Mouse (Mus musculus) kidney, embryonic 14.5 days (tissue): Measurements from ENCODE around the gene Tmem238l. TPM values are rescaled to one million over a fixed set of nuclear protein-coding genes. Genes with fewer than 3 reads are reported as not detected.

Source experiments
- ATAC-seq: fragments of 200-750 bp; cut with Nextera tagmentation; 2 replicates; pipeline ENCODE4 v1.8.0; 2017; ENCODE audit warnings: moderate number of reproducible peaks, mild to moderate bottlenecking, moderate TSS enrichment, moderate library complexity; ENCODE audit not compliant: low FRiP score, low TSS enrichment
- H3K27ac ChIP-seq: fragments of 300-500 bp; sonication (generic); 2 replicates; pipeline ENCODE4 v1.5.1; 2014; ENCODE audit warnings: low read depth, mild to moderate bottlenecking, low read length, moderate library complexity, mixed read lengths
- H3K27me3 ChIP-seq: fragments of 300-500 bp; sonication (generic); 2 replicates; pipeline ENCODE4 v1.6.1; 2014; ENCODE audit warnings: mild to moderate bottlenecking, low read length; ENCODE audit not compliant: control insufficient read depth, insufficient read depth
- H3K36me3 ChIP-seq: fragments of 300-500 bp; sonication (generic); 2 replicates; pipeline ENCODE4 v1.6.1; 2014; ENCODE audit warnings: low read length, mixed read lengths; ENCODE audit not compliant: control insufficient read depth, insufficient read depth
- H3K4me1 ChIP-seq: fragments of 300-500 bp; sonication (generic); 2 replicates; pipeline ENCODE4 v1.6.1; 2014; ENCODE audit warnings: low read length, mixed read lengths; ENCODE audit not compliant: control insufficient read depth, insufficient read depth
- H3K4me2 ChIP-seq: fragments of 300-500 bp; sonication (generic); replicated peaks from 2 replicates; pipeline ENCODE4 v1.6.1; 2014; ENCODE audit warnings: low read depth, mild to moderate bottlenecking, low read length
- H3K4me3 ChIP-seq: fragments of 300-500 bp; sonication (generic); 2 replicates; pipeline ENCODE4 v1.5.1; 2014; ENCODE audit warnings: mild to moderate bottlenecking, low read length
- H3K9ac ChIP-seq: fragments of 300-500 bp; sonication (generic); 2 replicates; pipeline ENCODE4 v1.6.1; 2014; ENCODE audit warnings: low read depth, mild to moderate bottlenecking, low read length, moderate library complexity
- H3K9me3 ChIP-seq: fragments of 300-500 bp; sonication (generic); 2 replicates; pipeline ENCODE4 v1.6.1; 2016; ENCODE audit warnings: low read length; ENCODE audit not compliant: control insufficient read depth
- WGBS: fragments of 180-500 bp; shearing (Covaris S2); extraction: QIAGEN DNeasy Blood & Tissue Kit; methylation state at CpG from one replicate; pipeline ENCODE4 v1.1.7; 2014; 5-methylcytosine and 5-hydroxymethylcytosine counted together
- polyA plus RNA-seq: library from polyadenylated mRNA; unstranded; fragments of >200 nt; fragmentation: Nextera tagmentation; extraction: Ambion mirVana; gene quantifications from 2 replicates; pipeline ENCODE4 v1.2.1, GENCODE M21; 2014

Tmem238l gene
- polyA plus RNA-seq, result not detected in 2 replicates

DNA sequence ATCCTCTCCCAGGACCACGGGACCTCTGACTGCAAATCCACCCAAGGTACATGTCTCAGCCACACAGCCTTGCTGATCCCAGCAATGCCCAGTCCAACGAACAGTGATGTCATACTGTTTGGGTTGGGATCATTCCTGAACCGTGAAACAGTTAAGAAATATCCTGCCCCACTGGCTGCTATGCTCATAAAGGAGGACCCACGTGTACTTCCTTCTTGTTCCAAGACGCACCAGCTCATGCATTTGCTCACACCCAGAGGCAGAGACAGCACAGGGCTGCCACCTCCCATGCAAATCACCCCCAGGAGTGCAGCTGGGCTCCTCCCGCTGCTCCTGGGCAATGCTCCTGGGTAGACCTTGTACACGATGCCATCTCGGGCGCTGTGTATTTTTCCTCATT is at the start of gene Tmem238l:
Tmem238l (plus strand) TSS at position 336 of the 400 bp plus-strand sequence.
- ATAC-seq, result no peak
- Histone ChIP-seq H3K4me2 (no peak within 1 kb of the TSS), H3K36me3 (no peaks in the 10 kb centered on the region), H3K9ac (no peak within 1 kb of the TSS), H3K4me1 (no peaks in the 10 kb centered on the region), H3K27me3 (no peaks in the 10 kb centered on the region), H3K4me3 (no peak within 1 kb of the TSS), H3K27ac (no peak within 1 kb of the TSS), H3K9me3 (no peaks in the 10 kb centered on the region; the same call in 1 of the 2 replicates)
- WGBS, result 78% methylated on average over 9 of the region's 9 CpGs

DNA sequence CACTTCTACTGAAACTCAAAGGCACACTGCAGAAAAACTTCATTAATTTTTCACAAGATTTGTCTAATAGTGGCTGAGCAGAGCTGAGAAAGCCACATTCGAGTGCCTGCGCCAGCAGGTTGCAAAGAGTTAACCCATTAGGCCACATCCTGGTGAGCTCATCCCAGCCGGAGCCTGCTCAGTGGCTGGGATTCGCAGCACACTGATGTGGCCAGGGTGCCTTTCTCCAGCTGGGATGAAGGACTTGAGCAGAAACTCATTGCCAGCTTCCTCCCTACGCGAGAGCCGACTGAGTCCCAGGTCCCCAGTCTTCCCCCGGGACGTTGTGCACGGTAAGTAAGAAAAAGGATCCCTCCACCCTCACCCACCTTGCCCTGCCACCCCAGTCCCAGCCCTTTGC is 44.6 kb upstream of the Tmem238l start, which contains the start of gene Pirt:
Pirt (plus strand) TSS at position 171 of the 400 bp plus-strand sequence.
- Histone ChIP-seq H3K4me3 (no peak within 1 kb of the TSS), H3K9ac (no peak within 1 kb of the TSS), H3K4me2 (no peak within 1 kb of the TSS), H3K27ac (no peak within 1 kb of the TSS), H3K36me3 (no peaks in the 10 kb centered on the region), H3K27me3 (no peaks in the 10 kb centered on the region), H3K9me3 (no peaks in the 10 kb centered on the region), H3K4me1 (no peaks in the 10 kb centered on the region)
- ATAC-seq, result no peak
- WGBS, result 52% methylated on average over 10 of the region's 10 CpGs

DNA sequence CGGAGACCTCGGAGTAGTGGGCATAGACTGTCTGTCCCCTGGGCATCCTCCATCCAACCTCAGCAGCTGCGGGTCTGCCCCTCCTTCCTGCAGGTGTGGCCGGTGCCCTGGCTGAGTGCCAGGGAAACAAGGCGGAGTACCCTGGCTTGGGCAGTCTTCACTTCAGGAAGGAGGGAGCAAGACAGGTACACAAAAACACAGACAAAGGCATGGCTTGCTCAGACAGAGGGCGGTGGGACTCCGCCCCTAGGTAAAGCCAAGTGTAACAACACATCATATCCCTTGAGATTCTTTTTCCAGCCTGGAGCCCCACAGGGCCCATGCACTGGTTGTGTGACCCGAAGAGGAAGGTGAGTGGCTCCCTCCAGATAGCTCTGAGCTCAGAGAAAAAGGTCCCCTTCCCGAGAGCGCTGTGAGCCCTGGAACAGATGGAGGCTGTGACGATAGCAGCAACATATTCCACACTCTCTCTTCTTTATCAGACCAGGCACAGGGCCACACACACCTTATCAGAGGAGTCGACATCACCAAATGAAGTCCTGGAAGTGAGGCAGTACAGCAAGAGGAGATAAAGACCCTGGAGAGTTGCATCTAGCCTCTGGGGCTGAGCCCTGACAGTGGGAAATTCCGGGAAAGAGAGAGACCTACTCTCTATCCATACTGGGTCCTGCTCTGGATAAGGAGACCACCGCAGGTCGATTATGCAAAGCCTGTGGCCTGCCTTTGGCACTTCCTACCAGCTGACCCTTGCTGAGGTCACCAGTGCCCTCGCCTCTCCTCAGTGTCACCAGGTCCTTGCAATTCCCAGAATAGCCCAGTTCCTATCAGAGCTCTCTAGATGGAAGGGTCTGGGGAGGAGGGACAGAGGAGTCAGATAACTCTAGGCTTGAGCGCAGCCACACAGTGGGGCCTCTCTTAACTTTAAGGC is 43.6 kb upstream of the Tmem238l start:
- WGBS, result 63% methylated on average over 17 of the region's 17 CpGs
- Histone ChIP-seq H3K36me3 (no peaks in the 10 kb centered on the region), H3K4me3 (no peak overlapping the region), H3K9me3 (no peaks in the 10 kb centered on the region), H3K4me2 (no peak overlapping the region), H3K27me3 (no peaks in the 10 kb centered on the region), H3K4me1 (no peaks in the 10 kb centered on the region), H3K9ac (no peak overlapping the region), H3K27ac (no peak overlapping the region)
- no peak for ATAC-seq

DNA sequence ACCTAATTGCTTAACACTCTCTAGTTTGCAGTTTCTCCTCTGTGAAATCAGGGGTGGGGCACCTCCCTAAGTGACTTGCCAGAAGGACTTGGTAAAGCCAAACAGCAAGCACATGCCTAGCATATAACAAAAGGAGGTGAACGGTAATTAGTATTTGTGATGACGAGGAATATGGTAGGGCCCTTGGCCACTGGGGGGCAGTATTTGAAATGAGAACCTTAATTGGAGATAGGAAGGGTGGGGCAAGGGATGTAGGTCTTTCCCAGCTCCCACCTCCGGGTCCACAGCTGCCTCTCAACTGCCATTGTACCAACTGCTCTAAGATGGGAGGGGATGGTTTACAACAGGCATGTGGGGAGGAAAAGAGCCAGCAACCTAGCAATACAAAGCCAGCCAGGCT is 42.2 kb upstream of the Tmem238l start:
- Histone ChIP-seq H3K4me1 (no peaks in the 10 kb centered on the region), H3K4me2 (no peak overlapping the region), H3K4me3 (no peak overlapping the region), H3K9me3 (no peaks in the 10 kb centered on the region), H3K36me3 (no peaks in the 10 kb centered on the region), H3K27me3 (no peaks in the 10 kb centered on the region), H3K27ac (no peak overlapping the region), H3K9ac (no peak overlapping the region)
- ATAC-seq, result 0 out of 2 replicates have a peak, but pooled peaks have one; percentile 52
- 22% methylated on average over 3 of the region's 3 CpGs for WGBS

DNA sequence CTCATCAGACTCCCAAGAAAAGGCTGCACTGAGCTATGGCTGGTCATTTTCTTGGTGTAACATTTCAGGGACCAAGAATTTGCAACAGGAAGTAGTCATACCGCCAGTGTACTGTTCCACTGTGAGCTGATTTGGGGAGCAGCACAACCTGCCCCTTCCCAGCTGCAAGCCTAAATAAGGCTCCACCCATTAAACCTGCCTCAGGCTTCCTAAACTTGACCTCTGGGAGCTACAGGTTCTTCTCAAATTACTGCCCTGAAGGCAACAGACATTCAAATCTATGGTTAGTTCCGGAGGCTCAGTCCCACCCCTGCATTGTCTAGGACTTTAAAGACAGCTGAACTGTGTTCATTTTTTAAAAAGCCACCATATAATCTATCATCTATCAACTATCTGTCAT is 36.4 kb upstream of the Tmem238l start:
- H3K4me3 ChIP-seq, result no peak overlapping the region
- H3K27me3 ChIP-seq, result no peaks in the 10 kb centered on the region
- H3K9ac ChIP-seq, result no peak overlapping the region
- 41% methylated on average over 2 of the region's 2 CpGs for WGBS
- no peak overlapping the region for H3K27ac ChIP-seq
- H3K4me2 ChIP-seq, result no peak overlapping the region
- H3K9me3 ChIP-seq, result no peaks in the 10 kb centered on the region
- H3K36me3 ChIP-seq, result no peaks in the 10 kb centered on the region
- ATAC-seq, result no peak
- H3K4me1 ChIP-seq, result no peaks in the 10 kb centered on the region

DNA sequence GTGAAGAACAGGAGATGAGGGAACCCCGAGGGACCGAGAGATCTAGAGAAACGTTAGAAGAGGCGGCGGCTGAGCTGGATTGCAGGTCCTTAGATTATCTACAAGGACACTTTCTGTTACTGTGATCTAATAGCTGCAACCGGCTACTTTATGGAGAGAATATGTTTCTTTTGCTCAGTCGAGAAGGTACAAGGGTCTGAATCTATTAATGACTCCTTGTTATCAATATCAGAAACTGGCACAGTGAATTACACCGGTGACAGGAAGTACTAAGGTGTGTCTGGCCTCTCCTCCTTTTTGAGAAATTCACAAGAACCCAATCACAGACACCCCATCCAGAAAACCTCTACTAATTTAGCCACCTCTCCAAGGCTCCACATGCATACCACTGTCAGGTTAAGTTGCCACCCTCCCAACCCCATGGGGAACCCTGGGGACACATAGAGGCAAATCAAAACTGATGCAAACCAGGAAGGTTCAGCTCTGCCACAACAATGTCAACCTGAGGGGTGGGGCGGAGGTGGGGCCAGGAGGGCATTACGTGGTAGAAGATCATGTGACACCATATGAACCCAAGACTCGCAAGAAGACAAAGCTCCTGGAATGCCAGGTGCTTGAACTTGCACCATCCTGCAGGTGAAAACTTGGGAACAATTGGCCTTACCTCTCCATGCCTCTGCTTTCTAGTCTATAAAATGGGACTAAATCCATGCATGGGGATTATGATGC is 32.2 kb upstream of the Tmem238l start:
- ATAC-seq, result no peak

DNA sequence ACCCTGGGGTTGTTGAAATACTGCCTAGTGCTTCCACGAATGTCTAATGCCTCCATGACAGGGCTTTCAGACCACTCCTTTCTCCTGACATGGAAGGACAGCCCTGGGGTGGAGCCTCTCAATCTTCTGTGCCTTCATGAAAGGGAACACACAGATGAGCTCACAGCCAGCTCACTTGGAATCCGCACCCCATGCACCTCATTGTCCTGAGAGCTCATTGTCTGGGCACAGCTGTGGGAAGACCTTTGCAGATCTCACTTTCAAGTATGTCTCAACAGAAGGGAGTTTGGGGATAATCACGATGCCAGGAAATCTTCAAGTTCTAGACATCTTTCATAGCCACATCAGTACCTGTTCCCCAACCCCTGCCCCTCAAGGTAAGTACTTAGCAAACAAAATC is 28.1 kb upstream of the Tmem238l start:
- H3K4me1 ChIP-seq, result no peaks in the 10 kb centered on the region
- H3K27ac ChIP-seq, result no peak overlapping the region
- no peaks in the 10 kb centered on the region for H3K36me3 ChIP-seq
- ATAC-seq, result no peak
- no peaks in the 10 kb centered on the region for H3K27me3 ChIP-seq
- H3K4me3 ChIP-seq, result no peak overlapping the region
- 68% methylated on average over 3 of the region's 3 CpGs for WGBS
- no peak overlapping the region for H3K4me2 ChIP-seq
- no peak overlapping the region for H3K9ac ChIP-seq
- H3K9me3 ChIP-seq, result no peaks in the 10 kb centered on the region

More for the DNA sequence above, 32.2 kb upstream of the Tmem238l start:
- Histone ChIP-seq H3K9me3 (no peaks in the 10 kb centered on the region), H3K36me3 (no peaks in the 10 kb centered on the region), H3K4me3 (no peak overlapping the region), H3K4me2 (no peak overlapping the region), H3K27me3 (no peaks in the 10 kb centered on the region), H3K27ac (no peak overlapping the region), H3K9ac (no peak overlapping the region), H3K4me1 (no peaks in the 10 kb centered on the region)
- 82% methylated on average over 11 of the region's 11 CpGs for WGBS

DNA sequence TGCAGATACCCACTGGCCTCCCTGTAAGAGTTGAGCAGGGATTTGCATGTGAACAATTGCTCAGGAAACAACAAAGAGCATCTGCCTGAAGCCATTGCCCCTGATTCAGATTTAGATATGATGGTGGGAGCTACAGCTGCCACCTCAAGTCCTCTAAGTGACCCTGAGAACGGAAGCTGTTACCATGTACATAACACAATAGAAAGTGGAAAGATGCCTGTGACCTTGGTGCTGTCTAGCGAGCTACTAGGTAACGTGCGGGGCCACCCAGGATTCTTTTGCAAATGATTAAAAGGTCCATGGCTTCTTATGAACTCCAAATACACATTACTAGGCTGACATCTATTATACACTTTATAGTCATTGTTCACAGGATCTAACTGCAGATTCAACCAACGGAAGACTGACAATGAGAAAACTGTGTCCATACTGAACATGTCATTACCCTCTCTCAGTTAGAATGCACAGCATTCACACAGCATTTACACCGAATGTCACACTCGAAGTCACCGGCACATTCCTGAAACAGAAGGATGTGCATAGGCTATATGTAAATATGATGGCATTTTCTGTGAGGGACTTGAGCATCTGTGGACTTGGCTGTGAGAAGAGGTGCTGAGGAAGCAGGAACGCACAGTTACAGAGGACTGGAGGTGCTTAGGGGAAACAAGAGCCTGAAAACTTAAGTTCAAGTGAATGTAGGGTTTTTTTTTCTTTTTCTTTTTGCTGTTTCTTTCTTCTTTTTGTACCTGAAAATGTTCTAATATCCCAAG is 23.4 kb upstream of the Tmem238l start:
- no peak for ATAC-seq
- Histone ChIP-seq H3K27me3 (no peaks in the 10 kb centered on the region), H3K4me2 (no peak overlapping the region), H3K9me3 (no peaks in the 10 kb centered on the region), H3K36me3 (no peaks in the 10 kb centered on the region), H3K4me1 (no peaks in the 10 kb centered on the region), H3K27ac (no peak overlapping the region), H3K4me3 (no peak overlapping the region), H3K9ac (no peak overlapping the region)
- WGBS, result 84% methylated on average over 9 of the region's 9 CpGs
